Mouse (Mus musculus) retina, adult 2 months (tissue): ENCODE measurements around the gene Tbl2.
A peak's percentile ranks its signal among the peaks of the same experiment; 100 is the strongest.

Source experiments
- DNase-seq: peaks from one replicate; pipeline ENCODE4 v3.0.0-alpha.2; 2012; ENCODE audit warnings: low read depth, low spot score

Gene Tbl2

DNA sequence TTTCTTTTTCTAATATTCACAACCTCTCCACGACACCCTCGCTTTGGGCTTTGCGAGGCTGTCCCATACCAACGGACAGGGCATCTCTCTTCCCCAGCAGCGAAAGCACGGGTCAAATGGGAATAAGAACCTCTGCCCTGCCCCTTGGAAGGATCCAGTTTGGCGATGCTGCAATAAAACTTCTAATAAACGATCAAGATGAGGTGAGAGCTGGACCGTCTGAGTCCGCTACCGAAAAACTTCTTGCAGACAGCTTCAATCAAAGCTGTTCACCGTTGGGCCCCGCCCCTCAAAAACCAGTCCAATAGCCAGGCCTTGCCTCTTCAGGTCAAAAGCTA lies 773 bp upstream of the Tbl2 start:
- no peak for DNase-seq

DNA sequence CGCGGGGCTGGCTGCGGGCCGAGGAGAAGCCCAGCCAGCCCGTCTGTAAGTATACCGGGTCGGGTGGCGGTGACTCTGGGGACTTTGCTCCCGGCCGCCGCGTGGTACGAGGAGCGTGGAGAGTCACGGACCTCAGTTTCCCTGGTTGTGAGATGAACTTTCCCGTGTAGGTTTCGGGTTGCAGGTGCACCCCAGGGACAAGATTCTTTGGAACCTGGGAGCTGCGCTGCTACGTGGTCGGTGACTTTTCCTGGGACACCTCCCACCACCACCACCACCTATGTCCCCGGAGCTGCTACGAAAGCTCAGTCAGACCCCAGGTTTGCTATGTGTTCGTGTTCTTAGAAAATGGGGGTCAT lies 342 bp downstream of the Tbl2 start:
- DNase-seq, result no peak

DNA sequence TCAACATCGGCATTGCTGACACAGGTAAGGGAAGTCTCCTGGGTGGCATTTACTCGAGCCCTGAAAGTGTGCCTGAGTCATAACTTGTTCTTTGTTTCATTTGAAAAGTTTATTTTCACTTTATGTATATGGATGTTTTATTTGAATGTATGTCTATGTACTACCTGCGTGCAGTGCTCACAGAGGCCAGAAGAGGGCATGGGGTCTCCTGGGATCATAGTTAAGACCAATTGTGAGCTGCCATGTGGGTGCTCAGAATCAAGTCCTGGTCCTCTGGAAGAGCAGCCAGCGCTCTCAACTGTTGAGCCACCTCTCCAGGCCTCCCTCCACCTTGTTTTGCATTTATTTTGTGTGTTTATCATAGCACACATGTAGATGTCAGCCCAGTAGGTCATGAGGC lies 7.0 kb downstream of the Tbl2 start:
- DNase-seq, result no peak

GRCm38 (mm10) chr5:135161221-135161620 lies 11.8 kb downstream of the Tbl2 start:
- DNase-seq, result no peak

GRCm38 (mm10) chr5:135161650-135162049 lies 12.2 kb downstream of the Tbl2 start:
- no peak for DNase-seq

- DNase-seq, result no peak
These were observed 12.9 kb downstream of the Tbl2 start for GRCm38 (mm10) chr5:135162361-135162760.

- no peak for DNase-seq
These were observed 13.4 kb downstream of the Tbl2 start for GRCm38 (mm10) chr5:135162821-135163220.

DNA sequence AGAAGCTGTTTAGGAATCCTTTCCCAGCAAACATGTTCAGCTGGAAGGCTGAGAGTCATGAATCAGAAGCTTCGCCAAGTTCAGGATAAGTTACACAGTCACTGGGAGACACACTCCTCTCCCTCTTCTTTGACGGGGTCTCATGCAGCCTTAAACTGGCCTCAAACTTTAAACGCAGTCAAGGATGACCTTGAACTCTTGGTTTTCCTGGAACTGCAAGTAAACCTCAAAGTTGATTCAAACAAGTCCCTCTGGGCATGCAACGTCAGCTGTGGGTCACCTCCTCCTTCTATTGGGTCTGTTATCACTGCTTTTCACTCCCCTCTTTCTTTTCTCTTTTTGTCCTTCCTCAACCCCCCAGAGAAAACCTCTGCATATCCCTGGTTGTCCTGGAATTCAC lies 17.5 kb downstream of the Tbl2 start:
- DNase-seq, result no peak

- no peak for DNase-seq
These were observed 18.0 kb downstream of the Tbl2 start for GRCm38 (mm10) chr5:135167469-135167868.

GRCm38 (mm10) chr5:135168063-135169062 lies 18.9 kb downstream of the Tbl2 start, which contains the start of gene Bcl7b:
Bcl7b (plus strand) TSS chr5:135168283.
- DNase-seq, result peak; percentile 89

- no peak for DNase-seq
These were observed 20.0 kb downstream of the Tbl2 start for GRCm38 (mm10) chr5:135169479-135169878.

DNA sequence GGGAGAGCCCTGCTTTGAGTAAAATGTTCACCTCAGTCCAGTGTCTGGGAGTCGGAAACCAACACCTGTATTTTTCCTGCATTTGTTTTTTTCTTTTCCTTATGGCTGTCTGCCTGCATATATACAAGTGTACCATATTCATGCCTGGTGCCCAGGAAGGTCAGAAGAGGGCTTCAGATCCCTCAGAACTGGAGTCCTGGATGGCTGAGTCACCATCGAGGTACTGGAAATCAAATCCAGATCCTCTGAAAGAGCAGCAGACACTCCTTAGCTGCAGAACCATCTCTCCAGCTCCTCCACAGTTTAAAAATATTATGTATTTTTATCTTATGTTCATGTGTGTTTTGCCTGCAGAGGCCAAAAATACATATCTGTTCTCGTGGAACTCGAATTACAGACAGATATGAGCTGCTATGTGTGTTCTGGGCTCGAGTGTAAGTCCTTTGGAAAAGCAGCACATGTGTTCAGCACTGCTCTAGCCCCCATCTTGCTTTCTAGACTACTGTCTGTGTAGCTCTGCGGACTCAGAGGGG lies 22.3 kb downstream of the Tbl2 start:
- no peak for DNase-seq

DNA sequence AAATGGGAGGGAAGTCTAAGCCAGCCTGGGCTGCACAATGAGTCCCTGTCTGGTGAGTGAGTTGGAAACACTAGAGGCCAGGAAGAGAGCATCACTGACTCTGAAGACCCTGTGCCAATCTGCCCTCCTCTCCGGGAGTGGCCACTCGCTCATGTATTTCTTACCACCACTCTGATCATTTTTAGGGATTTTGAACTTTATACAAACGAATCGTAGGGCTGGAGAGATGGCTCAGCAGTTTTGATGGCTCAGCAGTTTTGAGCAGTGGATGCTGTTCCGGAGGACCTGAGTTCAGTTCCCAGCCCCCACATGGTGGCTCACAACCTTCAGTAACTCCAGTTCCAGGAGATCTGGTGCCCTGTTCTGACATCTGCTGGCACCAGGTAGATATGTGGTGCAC lies 23.5 kb downstream of the Tbl2 start:
- no peak for DNase-seq

- no peak for DNase-seq
These were observed 25.6 kb downstream of the Tbl2 start for GRCm38 (mm10) chr5:135175086-135175485.

GRCm38 (mm10) chr5:135178523-135178922 lies 29.1 kb downstream of the Tbl2 start:
- no peak for DNase-seq

DNA sequence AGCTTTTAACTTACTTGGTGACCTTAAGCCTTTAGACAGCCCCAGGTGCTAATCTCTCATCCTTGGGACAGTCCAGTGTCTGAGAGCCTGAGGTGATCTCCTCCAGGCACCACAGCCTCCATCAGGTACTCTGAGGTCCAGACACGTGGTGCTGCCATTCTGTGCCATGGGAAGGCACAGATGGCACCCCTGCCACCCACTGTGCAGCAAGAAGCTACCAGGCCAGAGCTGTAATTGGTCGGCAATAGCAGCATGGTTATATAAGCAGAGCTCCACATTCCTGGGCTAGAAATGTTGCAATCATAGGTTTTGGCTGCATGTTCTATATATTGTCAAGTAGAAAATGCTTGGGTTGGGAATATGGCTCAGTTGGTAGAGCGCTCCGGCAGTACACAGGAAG lies 29.5 kb downstream of the Tbl2 start:
- no peak for DNase-seq

DNA sequence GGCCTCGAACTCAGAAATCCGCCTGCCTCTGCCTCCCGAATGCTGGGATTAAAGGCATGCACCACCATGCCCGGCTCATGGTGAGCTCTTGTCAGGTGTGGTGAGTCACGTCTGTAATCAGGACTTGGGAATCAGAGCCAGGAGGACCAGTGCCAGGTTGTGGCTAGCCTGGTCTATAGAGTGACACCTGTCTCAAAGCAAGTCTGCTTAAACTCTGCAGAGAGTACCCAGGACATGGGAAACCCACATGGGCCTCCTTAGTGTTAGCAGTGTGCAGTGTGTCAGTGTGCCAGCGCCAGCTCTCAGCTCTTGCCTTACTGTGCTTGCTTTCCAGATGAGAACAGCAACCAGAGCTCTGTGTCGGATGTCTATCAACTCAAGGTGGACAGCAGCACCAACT lies 30.2 kb downstream of the Tbl2 start:
- no peak for DNase-seq

GRCm38 (mm10) chr5:135180796-135181195 lies 31.3 kb downstream of the Tbl2 start:
- no peak for DNase-seq

DNA sequence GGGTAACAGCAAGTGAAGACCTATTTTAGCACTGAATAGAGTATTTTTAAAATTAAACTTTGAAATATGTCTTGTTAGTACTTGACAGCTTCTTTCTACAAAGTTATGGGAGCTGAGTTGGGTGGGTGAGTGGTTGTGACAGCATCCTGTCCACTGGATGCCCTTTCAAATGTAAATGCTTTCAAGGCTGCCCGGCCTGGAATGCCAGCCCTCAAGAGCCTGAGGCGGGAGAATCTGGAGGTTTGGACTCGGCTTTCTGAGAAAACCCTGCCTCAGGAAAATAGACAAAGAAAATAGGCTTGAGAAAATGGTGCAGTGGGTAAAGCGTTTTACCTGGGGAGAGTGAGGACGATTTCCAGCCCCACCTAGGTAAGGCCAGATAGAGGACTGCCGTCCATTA lies 32.3 kb downstream of the Tbl2 start:
- DNase-seq, result no peak

- DNase-seq, result no peak
These were observed 33.8 kb downstream of the Tbl2 start for GRCm38 (mm10) chr5:135183131-135183861.

DNA sequence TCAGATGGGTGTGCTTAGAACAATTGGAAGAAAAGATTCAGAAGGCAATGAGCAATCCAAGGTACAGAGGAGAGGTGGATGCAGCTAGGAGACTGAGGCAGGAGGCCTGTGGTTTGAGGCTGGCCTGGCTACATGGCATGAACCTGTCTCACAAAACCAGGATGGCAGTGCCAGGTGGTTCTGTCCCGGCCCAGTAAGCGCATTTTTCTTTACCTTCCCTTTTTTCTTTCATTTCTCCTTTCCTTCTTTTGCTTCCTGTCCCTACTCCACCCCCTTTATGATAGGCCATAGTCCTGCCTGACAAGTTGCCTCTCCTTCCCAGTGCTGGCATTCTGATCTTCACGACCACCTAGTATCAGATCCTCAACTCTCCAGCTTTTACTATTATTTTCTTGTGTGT lies 35.6 kb downstream of the Tbl2 start:
- no peak for DNase-seq

DNA sequence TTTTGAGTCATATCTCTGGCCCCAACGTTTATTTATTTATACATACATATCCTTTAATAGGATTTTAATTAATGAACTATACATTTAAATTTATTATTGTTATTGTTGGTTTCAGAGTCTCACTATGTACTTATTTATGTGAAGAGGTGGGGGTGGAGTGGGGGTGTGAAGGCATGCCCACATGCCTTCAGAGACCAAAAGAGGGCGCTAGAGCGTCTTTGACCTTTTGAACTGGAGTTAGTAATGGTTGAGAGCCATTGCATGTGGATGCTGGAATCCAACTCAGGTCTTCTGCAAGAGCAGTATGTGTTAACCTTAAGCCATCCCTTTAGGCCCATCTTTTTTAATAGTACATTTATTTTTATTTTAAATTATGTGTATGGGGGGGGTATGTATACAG lies 36.1 kb downstream of the Tbl2 start:
- no peak for DNase-seq

DNA sequence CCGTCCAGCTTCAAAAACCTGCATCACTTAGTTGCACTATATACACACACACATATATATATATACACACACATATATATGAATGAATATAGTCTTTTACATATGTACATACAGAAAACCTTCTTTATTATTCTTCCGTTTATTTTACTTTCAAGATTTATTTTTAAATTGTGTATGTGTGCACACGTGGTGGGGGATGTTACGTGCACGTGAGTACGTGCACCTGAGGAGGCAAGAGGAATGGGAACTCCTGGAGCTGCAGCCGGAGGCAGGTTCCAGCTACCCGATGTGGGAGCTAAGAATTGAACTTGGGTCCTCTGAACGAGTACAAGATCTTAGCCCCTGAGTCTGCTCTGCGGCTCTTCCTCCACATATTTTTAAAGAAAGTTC lies 36.8 kb downstream of the Tbl2 start:
- DNase-seq, result no peak
